Mouse (Mus musculus): ENCODE measurements around the gene Msh2. TPM values are rescaled to one million over a fixed set of nuclear protein-coding genes. Genes with fewer than 3 reads are reported as not detected.
"Not testable (repeated sequence)": the region's sequence is repeated elsewhere in the genome, so short reads cannot be mapped to it uniquely, and the experiment has no call there.

Msh2 gene
- polyA plus RNA-seq, 1 experiment = 0.43 TPM

DNA sequence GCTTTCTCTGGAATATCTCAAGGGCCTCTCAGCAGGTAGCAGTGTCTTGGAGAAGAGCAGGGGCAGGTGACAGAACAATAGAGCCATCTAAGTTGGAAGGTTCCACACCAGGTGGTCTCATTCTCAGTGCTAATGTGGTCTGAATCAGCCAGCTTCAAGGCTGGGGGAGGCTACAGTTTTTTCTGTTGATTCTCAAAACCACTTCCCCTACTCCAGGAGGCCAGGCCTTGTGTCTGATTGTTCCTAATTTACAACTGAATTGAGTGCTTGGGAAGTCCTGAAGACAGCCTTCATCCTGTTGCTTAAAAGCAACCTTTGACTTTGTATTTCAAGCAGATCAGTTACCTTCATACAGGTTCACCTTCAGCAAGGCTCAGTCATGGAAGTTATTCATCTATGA, 7.9 kb upstream of the Msh2 start:
- Histone ChIP-seq H3K9me3 (ENCODE audit: control insufficient read depth, low read length) (peaks cover 4% of the 10 kb centered on the region), H3K4me1 (ENCODE audit: control insufficient read depth) (no peaks in the 10 kb centered on the region), H3K36me3 (ENCODE audit: control insufficient read depth) (no peaks in the 10 kb centered on the region), H3K4me3 (replicated peaks) (no peak overlapping the region), H3K27me3 (ENCODE audit: control insufficient read depth) (no peaks in the 10 kb centered on the region)
- TF ChIP-seq GATA1 (IDR thresholded peaks at IDR 0.05; ENCODE audit: low read length) = no peak
- TF ChIP-seq TAL1 (IDR thresholded peaks at IDR 0.05; ENCODE audit: low read length) = no peak

GRCm38 (mm10) chr17:87665066-87665822, 6.9 kb upstream of the Msh2 start:
- TF ChIP-seq TAL1 (IDR thresholded peaks at IDR 0.05; ENCODE audit: low read length) (no peak), GATA1 (IDR thresholded peaks at IDR 0.05; ENCODE audit: low read length) (no peak)
- no peak overlapping the region for H3K4me3 ChIP-seq (replicated peaks)

GRCm38 (mm10) chr17:87672677-87673286, 652 bp downstream of the Msh2 start:
- Histone ChIP-seq H3K27me3 (ENCODE audit: control insufficient read depth) (no peaks in the 10 kb centered on the region), H3K9me3 (ENCODE audit: control insufficient read depth, low read length) (no peaks in the 10 kb centered on the region), H3K4me3 (replicated peaks) (peak overlapping the region; percentile 86), H3K4me1 (ENCODE audit: control insufficient read depth) (peaks cover 25% of the 10 kb centered on the region), H3K36me3 (ENCODE audit: control insufficient read depth) (peaks cover 11% of the 10 kb centered on the region)
- TF ChIP-seq GATA1 (IDR thresholded peaks at IDR 0.05; ENCODE audit: low read length) = no peak
- no peak for TF ChIP-seq TAL1 (IDR thresholded peaks at IDR 0.05; ENCODE audit: low read length)

More at GRCm38 (mm10) chr17:87665066-87665822, 6.9 kb upstream of the Msh2 start:
- H3K4me1 ChIP-seq (ENCODE audit: control insufficient read depth) = no peaks in the 10 kb centered on the region
- no peaks in the 10 kb centered on the region for H3K9me3 ChIP-seq (ENCODE audit: control insufficient read depth, low read length)
- H3K36me3 ChIP-seq (ENCODE audit: control insufficient read depth) = no peaks in the 10 kb centered on the region
- no peaks in the 10 kb centered on the region for H3K27me3 ChIP-seq (ENCODE audit: control insufficient read depth)

DNA sequence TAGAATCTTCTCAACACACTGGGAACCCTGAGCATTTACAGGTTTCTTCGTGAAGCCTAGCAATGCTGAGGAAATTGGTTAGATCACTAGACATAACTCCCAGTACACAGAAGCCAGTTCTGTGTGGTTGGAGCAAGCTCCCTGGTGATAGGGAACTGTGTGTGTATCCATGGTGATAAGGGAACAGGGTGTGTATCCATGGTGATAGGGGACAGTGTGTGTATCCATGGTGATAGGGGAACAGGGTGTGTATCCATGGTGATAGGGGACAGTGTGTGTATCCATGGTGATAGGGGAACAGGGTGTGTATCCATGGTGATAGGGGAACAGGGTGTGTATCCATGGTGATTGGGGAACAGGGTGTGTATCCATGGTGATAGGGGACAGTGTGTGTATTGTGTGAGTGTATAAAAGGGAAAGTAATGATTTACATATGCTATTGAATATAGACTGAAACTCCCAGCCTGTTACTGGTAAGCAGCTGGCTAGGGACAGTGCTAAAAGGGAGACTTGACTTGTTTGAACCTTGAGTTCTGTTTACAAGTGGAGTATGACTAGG, 4.9 kb downstream of the Msh2 start:
- H3K27me3 ChIP-seq (ENCODE audit: control insufficient read depth); H3K9me3 ChIP-seq (ENCODE audit: control insufficient read depth, low read length); H3K4me3 ChIP-seq (replicated peaks): not testable (repeated sequence)
- Histone ChIP-seq H3K4me1 (ENCODE audit: control insufficient read depth) (peaks cover 22% of the 10 kb centered on the region), H3K36me3 (ENCODE audit: control insufficient read depth) (peaks cover 41% of the 10 kb centered on the region)

DNA sequence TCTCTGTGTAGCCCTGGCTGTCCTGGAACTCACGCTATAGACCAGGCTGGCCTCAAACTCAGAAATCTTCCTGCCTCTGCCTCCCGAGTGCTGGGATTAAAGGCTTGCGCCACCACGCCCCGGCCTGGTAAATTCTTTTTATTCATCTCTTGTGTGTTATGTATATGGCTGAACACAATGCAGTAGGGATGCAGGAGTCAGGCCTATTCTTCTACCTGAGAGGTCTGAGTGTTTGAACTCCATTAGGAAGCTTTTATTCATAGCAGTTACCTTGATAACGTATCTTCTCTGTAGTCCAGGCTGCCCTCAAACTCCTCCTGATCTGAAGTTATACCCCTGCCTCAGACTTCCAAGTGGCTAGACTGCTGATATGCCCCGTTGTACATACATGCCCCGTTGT, 5.5 kb downstream of the Msh2 start:
- H3K36me3 ChIP-seq (ENCODE audit: control insufficient read depth) = peaks cover 48% of the 10 kb centered on the region
- peaks cover 18% of the 10 kb centered on the region for H3K4me1 ChIP-seq (ENCODE audit: control insufficient read depth)
- no peak overlapping the region for H3K4me3 ChIP-seq (replicated peaks)
- TF ChIP-seq GATA1 (IDR thresholded peaks at IDR 0.05; ENCODE audit: low read length) (no peak), TAL1 (IDR thresholded peaks at IDR 0.05; ENCODE audit: low read length) (no peak)
- no peaks in the 10 kb centered on the region for H3K27me3 ChIP-seq (ENCODE audit: control insufficient read depth)
- H3K9me3 ChIP-seq (ENCODE audit: control insufficient read depth, low read length) = no peaks in the 10 kb centered on the region

GRCm38 (mm10) chr17:87689217-87689616, 17.1 kb downstream of the Msh2 start:
- Histone ChIP-seq H3K36me3 (ENCODE audit: control insufficient read depth) (peaks cover 88% of the 10 kb centered on the region), H3K4me1 (ENCODE audit: control insufficient read depth) (no peaks in the 10 kb centered on the region), H3K27me3 (ENCODE audit: control insufficient read depth) (no peaks in the 10 kb centered on the region), H3K4me3 (replicated peaks) (no peak overlapping the region), H3K9me3 (ENCODE audit: control insufficient read depth, low read length) (no peaks in the 10 kb centered on the region)
- TF ChIP-seq TAL1 (IDR thresholded peaks at IDR 0.05; ENCODE audit: low read length) = no peak
- TF ChIP-seq GATA1 (IDR thresholded peaks at IDR 0.05; ENCODE audit: low read length) = no peak

GRCm38 (mm10) chr17:87691958-87692357, 19.8 kb downstream of the Msh2 start:
- H3K36me3 ChIP-seq (ENCODE audit: control insufficient read depth) = peaks cover 89% of the 10 kb centered on the region
- no peak for TF ChIP-seq TAL1 (IDR thresholded peaks at IDR 0.05; ENCODE audit: low read length)
- TF ChIP-seq GATA1 (IDR thresholded peaks at IDR 0.05; ENCODE audit: low read length) = no peak
- H3K27me3 ChIP-seq (ENCODE audit: control insufficient read depth) = no peaks in the 10 kb centered on the region
- no peak overlapping the region for H3K4me3 ChIP-seq (replicated peaks)
- no peaks in the 10 kb centered on the region for H3K4me1 ChIP-seq (ENCODE audit: control insufficient read depth)
- no peaks in the 10 kb centered on the region for H3K9me3 ChIP-seq (ENCODE audit: control insufficient read depth, low read length)

DNA sequence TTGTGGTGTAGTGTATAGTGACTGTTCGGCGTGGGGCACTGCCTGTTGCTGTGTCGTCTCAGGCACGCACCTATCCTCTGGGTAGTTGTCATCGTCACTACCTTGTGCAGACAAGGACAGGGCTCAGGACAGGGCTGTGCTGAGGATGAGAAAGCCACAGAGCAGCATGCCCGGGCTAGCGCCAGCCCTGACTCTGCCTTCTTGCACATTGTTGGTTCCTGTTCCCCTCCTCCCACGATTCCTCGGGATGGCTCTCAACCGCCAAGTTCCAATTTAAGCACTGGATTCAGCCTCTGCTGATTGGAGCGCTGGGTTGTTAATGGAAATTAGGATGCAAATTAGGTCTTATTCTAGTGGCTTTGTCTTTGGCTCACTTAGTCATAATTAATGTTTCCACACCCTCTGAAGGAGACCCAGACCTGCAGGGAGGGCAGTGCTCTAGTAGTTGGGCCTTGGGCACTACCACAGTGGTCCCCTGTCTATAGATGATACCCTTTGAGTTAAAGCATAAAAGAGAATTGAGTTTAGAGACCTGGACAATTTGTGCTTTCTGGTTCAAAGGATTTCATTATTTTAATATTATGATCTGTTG, 23.8 kb downstream of the Msh2 start:
- H3K4me3 ChIP-seq (replicated peaks) = no peak overlapping the region
- no peaks in the 10 kb centered on the region for H3K4me1 ChIP-seq (ENCODE audit: control insufficient read depth)
- TF ChIP-seq TAL1 (IDR thresholded peaks at IDR 0.05; ENCODE audit: low read length) = no peak
- no peak for TF ChIP-seq GATA1 (IDR thresholded peaks at IDR 0.05; ENCODE audit: low read length)
- H3K36me3 ChIP-seq (ENCODE audit: control insufficient read depth) = peaks cover 86% of the 10 kb centered on the region
- H3K9me3 ChIP-seq (ENCODE audit: control insufficient read depth, low read length) = no peaks in the 10 kb centered on the region
- no peaks in the 10 kb centered on the region for H3K27me3 ChIP-seq (ENCODE audit: control insufficient read depth)

GRCm38 (mm10) chr17:87696814-87697213, 24.7 kb downstream of the Msh2 start:
- no peaks in the 10 kb centered on the region for H3K27me3 ChIP-seq (ENCODE audit: control insufficient read depth)
- no peaks in the 10 kb centered on the region for H3K4me1 ChIP-seq (ENCODE audit: control insufficient read depth)
- H3K9me3 ChIP-seq (ENCODE audit: control insufficient read depth, low read length) = no peaks in the 10 kb centered on the region
- H3K4me3 ChIP-seq (replicated peaks) = no peak overlapping the region
- TF ChIP-seq TAL1 (IDR thresholded peaks at IDR 0.05; ENCODE audit: low read length) (no peak), GATA1 (IDR thresholded peaks at IDR 0.05; ENCODE audit: low read length) (no peak)
- peaks cover 86% of the 10 kb centered on the region for H3K36me3 ChIP-seq (ENCODE audit: control insufficient read depth)
